Mouse (Mus musculus) testis, adult 2 months (tissue): ENCODE data around the gene Lyst. TPM values are rescaled to one million over a fixed set of nuclear protein-coding genes. Genes with fewer than 3 reads are reported as not detected.

Experiments
- H3K27ac ChIP-seq: fragments of 200-500 bp; 2 replicates; pipeline ENCODE4 v1.5.1; 2012; ENCODE audit warnings: low read depth, low read length; ENCODE audit not compliant: control insufficient read depth, insufficient read depth
- H3K27me3 ChIP-seq: fragments of 200-500 bp; 2 replicates; pipeline ENCODE4 v1.6.1; 2012; ENCODE audit warnings: mild to moderate bottlenecking, low read length, moderate library complexity; ENCODE audit not compliant: control insufficient read depth, insufficient read depth
- H3K36me3 ChIP-seq: fragments of 200-500 bp; 2 replicates; pipeline ENCODE4 v1.6.1; 2012; ENCODE audit warnings: mild to moderate bottlenecking, low read length; ENCODE audit not compliant: control insufficient read depth, insufficient read depth
- H3K4me1 ChIP-seq: fragments of 200-500 bp; 2 replicates; pipeline ENCODE4 v1.6.1; 2012; ENCODE audit warnings: low read length; ENCODE audit not compliant: control insufficient read depth, insufficient read depth
- H3K4me3 ChIP-seq: fragments of 200-500 bp; 2 replicates; pipeline ENCODE4 v1.5.1; 2012; ENCODE audit warnings: low read depth, mild to moderate bottlenecking, low read length, moderate library complexity, mixed read lengths; ENCODE audit not compliant: control insufficient read depth
- CTCF ChIP-seq: fragments of 200-500 bp; IDR thresholded peaks from 2 replicates; pipeline ENCODE4 v1.5.1; 2012; ENCODE audit warnings: low read depth, mild to moderate bottlenecking, inconsistent platforms, low read length, moderate library complexity; ENCODE audit not compliant: control insufficient read depth, insufficient read depth, insufficient replicate concordance
- POLR2A ChIP-seq: fragments of 200-500 bp; IDR thresholded peaks from 2 replicates; pipeline ENCODE4 v1.6.1; 2012; ENCODE audit warnings: low read depth, mild to moderate bottlenecking, inconsistent platforms, low read length, moderate library complexity; ENCODE audit not compliant: control insufficient read depth
- polyA plus RNA-seq: library from polyadenylated mRNA; depleted of rRNA; stranded (reverse); fragments of >200 nt; gene quantifications from 2 replicates; pipeline ENCODE4 v1.2.3, GENCODE M21; 2012

Lyst gene
- polyA plus RNA-seq, 1 experiment: 7.5 TPM

DNA sequence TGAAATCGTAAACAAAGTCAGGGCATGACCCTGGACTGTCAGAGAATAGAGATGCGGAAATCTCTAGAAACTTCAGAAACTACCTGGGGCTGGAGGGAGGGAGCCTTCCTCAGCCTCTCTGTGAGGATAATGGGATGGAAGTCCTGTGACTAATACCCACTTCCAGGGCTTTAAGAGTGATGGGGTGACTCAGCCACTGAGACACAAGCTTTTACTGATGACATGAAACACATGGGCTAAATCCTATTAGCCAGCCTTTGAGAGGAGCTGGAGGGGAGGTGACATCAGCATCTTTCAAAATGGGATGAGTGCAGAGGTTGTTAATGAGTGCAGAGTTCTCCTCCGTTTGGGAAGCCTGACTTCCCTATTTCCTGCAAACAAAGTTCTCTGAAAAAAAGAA is 38.2 kb upstream of the Lyst start:
- no peak for TF ChIP-seq CTCF
- no peak for TF ChIP-seq POLR2A
- H3K4me1 ChIP-seq: no peaks in the 10 kb centered on the region
- no peaks in the 10 kb centered on the region for H3K36me3 ChIP-seq
- H3K4me3 ChIP-seq: no peak overlapping the region
- H3K27me3 ChIP-seq: no peaks in the 10 kb centered on the region
- no peak overlapping the region for H3K27ac ChIP-seq

DNA sequence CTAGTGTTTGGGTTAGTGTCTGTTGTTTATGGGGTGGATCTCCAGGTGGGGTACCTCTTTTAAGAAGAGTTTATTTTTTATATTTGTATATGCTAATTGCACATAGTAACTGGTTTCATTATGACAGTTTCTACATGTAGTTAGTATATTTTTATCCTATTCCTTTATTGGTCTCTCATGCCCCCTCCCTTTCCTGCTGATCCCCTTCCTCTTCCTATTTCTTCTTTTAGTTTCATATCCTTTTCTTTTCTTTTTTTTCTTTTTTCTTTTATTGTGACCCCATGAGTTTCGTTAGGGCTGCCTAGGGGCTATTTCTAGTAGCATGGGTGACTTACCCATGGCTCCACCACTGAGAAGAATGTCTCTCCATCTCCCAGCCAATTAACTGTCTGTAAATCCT is 36.5 kb upstream of the Lyst start:
- H3K27ac ChIP-seq: no peak overlapping the region
- no peaks in the 10 kb centered on the region for H3K36me3 ChIP-seq
- H3K4me3 ChIP-seq: no peak overlapping the region
- TF ChIP-seq POLR2A: no peak
- no peaks in the 10 kb centered on the region for H3K27me3 ChIP-seq
- H3K4me1 ChIP-seq: no peaks in the 10 kb centered on the region

- Histone ChIP-seq H3K27ac (no peak overlapping the region), H3K27me3 (no peaks in the 10 kb centered on the region), H3K4me1 (no peaks in the 10 kb centered on the region), H3K36me3 (no peaks in the 10 kb centered on the region), H3K4me3 (no peak overlapping the region)
- TF ChIP-seq CTCF: no peak
- no peak for TF ChIP-seq POLR2A
Observed at GRCm38 (mm10) chr13:13555196-13555595, 35.0 kb upstream of the Lyst start.

DNA sequence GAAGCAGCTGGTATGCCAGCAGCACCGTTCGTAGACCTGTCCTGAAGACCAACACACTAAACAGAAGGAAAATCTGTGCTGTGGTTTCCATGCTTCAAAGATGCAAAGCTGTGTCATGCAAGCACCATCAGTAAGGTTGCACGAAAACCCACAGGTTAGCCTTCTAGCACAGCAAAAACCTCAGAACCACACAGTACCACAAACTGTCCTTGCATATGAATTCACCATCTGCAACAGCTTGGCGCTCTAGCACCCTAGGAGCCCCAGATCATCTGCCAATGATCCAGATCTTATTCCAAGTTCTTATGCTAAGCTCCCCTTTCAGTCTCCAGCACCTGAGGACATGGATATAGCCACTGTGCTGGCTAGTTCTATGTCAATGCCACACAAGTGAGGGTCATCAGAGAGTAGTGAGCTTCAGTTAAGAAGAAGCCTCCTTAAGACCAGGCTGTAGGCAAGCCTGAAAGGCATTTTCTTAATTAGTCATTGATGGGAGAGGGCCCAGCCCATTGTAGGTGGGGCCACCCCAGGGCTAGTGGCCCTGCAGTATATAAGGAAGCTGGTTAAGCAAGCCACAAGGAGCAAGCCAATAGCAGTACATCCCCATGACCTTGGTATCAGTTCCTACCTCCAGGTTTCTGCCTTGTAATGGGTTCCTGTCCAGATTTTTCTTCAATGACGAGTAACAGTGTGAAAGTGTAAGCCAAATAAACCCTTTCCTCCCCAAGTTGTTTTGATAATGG is 33.0 kb upstream of the Lyst start:
- H3K36me3 ChIP-seq: no peaks in the 10 kb centered on the region
- TF ChIP-seq POLR2A (no peak), CTCF (no peak)
- H3K27me3 ChIP-seq: no peaks in the 10 kb centered on the region
- H3K4me3 ChIP-seq: no peak overlapping the region
- H3K4me1 ChIP-seq: no peaks in the 10 kb centered on the region
- H3K27ac ChIP-seq: no peak overlapping the region

- Histone ChIP-seq H3K4me1 (no peaks in the 10 kb centered on the region), H3K27me3 (no peaks in the 10 kb centered on the region), H3K36me3 (no peaks in the 10 kb centered on the region), H3K27ac (no peak overlapping the region), H3K4me3 (no peak overlapping the region)
- TF ChIP-seq POLR2A (no peak), CTCF (no peak)
Observed at GRCm38 (mm10) chr13:13558251-13558650, 31.9 kb upstream of the Lyst start.

- Histone ChIP-seq H3K4me1 (no peaks in the 10 kb centered on the region), H3K4me3 (no peak overlapping the region), H3K36me3 (no peaks in the 10 kb centered on the region), H3K27me3 (no peaks in the 10 kb centered on the region), H3K27ac (no peak overlapping the region)
- TF ChIP-seq CTCF (no peak), POLR2A (no peak)
Observed at GRCm38 (mm10) chr13:13558900-13559299, 31.3 kb upstream of the Lyst start.

GRCm38 (mm10) chr13:13562571-13562970 is 27.6 kb upstream of the Lyst start:
- H3K36me3 ChIP-seq: no peaks in the 10 kb centered on the region
- TF ChIP-seq CTCF (no peak), POLR2A (no peak)
- no peaks in the 10 kb centered on the region for H3K27me3 ChIP-seq
- H3K4me3 ChIP-seq: no peak overlapping the region
- H3K27ac ChIP-seq: no peak overlapping the region
- no peaks in the 10 kb centered on the region for H3K4me1 ChIP-seq
